Mouse (Mus musculus) MEL (cell line): ENCODE data around the gene Sebox. TPM values are rescaled to one million over a fixed set of nuclear protein-coding genes. Genes with fewer than 3 reads are reported as not detected.

Experiments used
- DNase-seq: peaks from one replicate; pipeline ENCODE4 v3.0.0; 2011; ENCODE audit warnings: low read depth, low spot score
- H3K27ac ChIP-seq: 2 replicates; pipeline ENCODE4 v1.5.1; 2012; ENCODE audit warnings: low read depth, mild to moderate bottlenecking, control low read depth, low read length, moderate library complexity; ENCODE audit not compliant: control insufficient read depth
- H3K27me3 ChIP-seq, 2 experiments: fragments of 150-350 bp in 1 of 2; sonication (generic) in 1 of 2; 2 replicates each; pipeline ENCODE4 v1.6.1; 2012; ENCODE audit warnings: low read length in 2 of 2, mild to moderate bottlenecking in 2 of 2, improper control_type of control experiment in 1 of 2, moderate library complexity in 1 of 2; ENCODE audit not compliant: insufficient read depth in 2 of 2, control insufficient read depth in 1 of 2
- H3K36me3 ChIP-seq, 2 experiments: 2 replicates each; pipeline ENCODE4 v1.6.1; 2012 to 2014; ENCODE audit warnings: low read length in 2 of 2, improper control_type of control experiment in 1 of 2, inconsistent platforms in 1 of 2, mild to moderate bottlenecking in 1 of 2; ENCODE audit not compliant: insufficient read depth in 2 of 2, control insufficient read depth in 1 of 2
- H3K4me1 ChIP-seq, 2 experiments: fragments of 150-350 bp in 1 of 2; sonication (generic) in 1 of 2; 2 replicates each; pipeline ENCODE4 v1.6.1; 2012; ENCODE audit warnings: low read length in 2 of 2, improper control_type of control experiment in 1 of 2, mild to moderate bottlenecking in 1 of 2; ENCODE audit not compliant: insufficient read depth in 2 of 2, control insufficient read depth in 1 of 2
- H3K4me3 ChIP-seq, 2 experiments: fragments of 150-350 bp in 1 of 2; sonication (generic) in 1 of 2; 2 replicates each; pipeline ENCODE4 v1.5.1; 2012; ENCODE audit warnings: low read depth in 2 of 2, low read length in 2 of 2, mild to moderate bottlenecking in 2 of 2, moderate library complexity in 2 of 2, control low read depth in 1 of 2, improper control_type of control experiment in 1 of 2; ENCODE audit not compliant: control insufficient read depth in 1 of 2, insufficient read depth in 1 of 2
- H3K79me2 ChIP-seq: 2 replicates; pipeline ENCODE4 v1.6.1; 2012; ENCODE audit warnings: mild to moderate bottlenecking, low read length, moderate library complexity; ENCODE audit not compliant: control insufficient read depth, poor library complexity, insufficient read depth
- H3K9ac ChIP-seq: 2 replicates; pipeline ENCODE4 v1.6.1; 2012; ENCODE audit warnings: low read depth, mild to moderate bottlenecking, control low read depth, low read length, moderate library complexity; ENCODE audit not compliant: control insufficient read depth, poor library complexity, severe bottlenecking
- H3K9me3 ChIP-seq: fragments of 150-350 bp; sonication (generic); replicated peaks from 2 replicates; pipeline ENCODE4 v1.6.1; 2012; ENCODE audit warnings: mild to moderate bottlenecking, low read length, improper control_type of control experiment, moderate library complexity; ENCODE audit not compliant: insufficient read depth
- CHD1 ChIP-seq: IDR thresholded peaks from 2 replicates; pipeline ENCODE4 v1.6.1; 2012; ENCODE audit warnings: low read depth, mild to moderate bottlenecking, inconsistent platforms, low read length, improper control_type of control experiment
- CHD2 ChIP-seq: IDR thresholded peaks from 2 replicates; pipeline ENCODE4 v1.6.1; 2011; ENCODE audit warnings: low read length, improper control_type of control experiment
- E2F4 ChIP-seq: IDR thresholded peaks from 2 replicates; pipeline ENCODE4 v1.6.1; 2011; ENCODE audit warnings: low read depth, low read length, improper control_type of control experiment, borderline replicate concordance
- ELF1 ChIP-seq: IDR thresholded peaks from 2 replicates; pipeline ENCODE4 v1.6.1; 2014; ENCODE audit warnings: low read depth, mild to moderate bottlenecking, inconsistent platforms, low read length, improper control_type of control experiment, moderate library complexity
- EP300 ChIP-seq, 2 experiments: IDR thresholded peaks; 2 replicates each; pipeline ENCODE4 v1.6.1; 2011; ENCODE audit warnings: improper control_type of control experiment in 2 of 2, low read length in 2 of 2, low read depth in 1 of 2, mild to moderate bottlenecking in 1 of 2
- GABPA ChIP-seq: IDR thresholded peaks from 2 replicates; pipeline ENCODE4 v1.6.1; 2012; ENCODE audit warnings: low read depth, mild to moderate bottlenecking, inconsistent platforms, low read length, improper control_type of control experiment, moderate library complexity
- GATA1 ChIP-seq: IDR thresholded peaks from 2 replicates; pipeline ENCODE4 v1.6.1; 2011; ENCODE audit warnings: low read depth, low read length, improper control_type of control experiment
- JUND ChIP-seq: IDR thresholded peaks from 2 replicates; pipeline ENCODE4 v1.6.1; 2011; ENCODE audit warnings: low read depth, mild to moderate bottlenecking, improper control_type of control experiment, low read length
- KAT2A ChIP-seq: conservative IDR thresholded peaks from 2 replicates; pipeline ENCODE4 v1.6.1; 2012; ENCODE audit warnings: low read depth, low read length, improper control_type of control experiment, inconsistent platforms
- MAFK ChIP-seq: IDR thresholded peaks from 2 replicates; pipeline ENCODE4 v1.6.1; 2011; ENCODE audit warnings: low read depth, mild to moderate bottlenecking, low read length, improper control_type of control experiment, borderline replicate concordance
- MAX ChIP-seq: IDR thresholded peaks from 2 replicates; pipeline ENCODE4 v1.6.1; 2011; ENCODE audit warnings: low read length, improper control_type of control experiment
- MAZ ChIP-seq: IDR thresholded peaks from 2 replicates; pipeline ENCODE4 v1.6.1; 2012; ENCODE audit warnings: low read depth, mild to moderate bottlenecking, inconsistent platforms, low read length, improper control_type of control experiment
- MXI1 ChIP-seq: IDR thresholded peaks from 2 replicates; pipeline ENCODE4 v1.6.1; 2011; ENCODE audit warnings: mild to moderate bottlenecking, low read depth, low read length, improper control_type of control experiment
- MYC ChIP-seq: IDR thresholded peaks from 2 replicates; pipeline ENCODE4 v1.6.1; 2011; ENCODE audit warnings: low read depth, mild to moderate bottlenecking, low read length, improper control_type of control experiment, moderate library complexity
- NRF1 ChIP-seq: IDR thresholded peaks from 2 replicates; pipeline ENCODE4 v1.6.1; 2014; ENCODE audit warnings: low read depth, mild to moderate bottlenecking, inconsistent platforms, low read length, improper control_type of control experiment, moderate library complexity; ENCODE audit not compliant: poor library complexity, insufficient read depth, severe bottlenecking
- POLR2A ChIP-seq, 2 experiments: IDR thresholded peaks; 2 replicates each; pipeline ENCODE4 v1.6.1; 2011 to 2012; ENCODE audit warnings: low read length in 2 of 2, mild to moderate bottlenecking in 2 of 2, control low read depth in 1 of 2, improper control_type of control experiment in 1 of 2, low read depth in 1 of 2, moderate library complexity in 1 of 2; ENCODE audit not compliant: control insufficient read depth in 1 of 2, insufficient read depth in 1 of 2, poor library complexity in 1 of 2
- POLR2AphosphoS5 ChIP-seq: IDR thresholded peaks from 2 replicates; pipeline ENCODE4 v1.6.1; 2012; ENCODE audit warnings: low read depth, borderline replicate concordance, mild to moderate bottlenecking, inconsistent platforms, low read length, moderate library complexity, mixed read lengths
- RAD21 ChIP-seq: IDR thresholded peaks from 2 replicates; pipeline ENCODE4 v1.6.1; 2011; ENCODE audit warnings: mild to moderate bottlenecking, low read depth, low read length, improper control_type of control experiment
- RCOR1 ChIP-seq: IDR thresholded peaks from 2 replicates; pipeline ENCODE4 v1.6.1; 2012; ENCODE audit warnings: low read depth, mild to moderate bottlenecking, inconsistent platforms, low read length, improper control_type of control experiment
- SIN3A ChIP-seq: IDR thresholded peaks from 2 replicates; pipeline ENCODE4 v1.6.1; 2012; ENCODE audit warnings: low read length, improper control_type of control experiment, inconsistent platforms
- SMC3 ChIP-seq: IDR thresholded peaks from 2 replicates; pipeline ENCODE4 v1.6.1; 2011; ENCODE audit warnings: low read depth, low read length, improper control_type of control experiment
- TCF12 ChIP-seq: IDR thresholded peaks from 2 replicates; pipeline ENCODE4 v1.6.1; 2014; ENCODE audit warnings: low read depth, mild to moderate bottlenecking, inconsistent platforms, low read length, improper control_type of control experiment, moderate library complexity
- UBTF ChIP-seq: IDR thresholded peaks from 2 replicates; pipeline ENCODE4 v1.6.1; 2012; ENCODE audit warnings: low read depth, mild to moderate bottlenecking, inconsistent platforms, low read length, improper control_type of control experiment, moderate library complexity, borderline replicate concordance; ENCODE audit not compliant: insufficient read depth
- USF2 ChIP-seq, 2 experiments: IDR thresholded peaks; 2 replicates each; pipeline ENCODE4 v1.6.1; 2011 to 2012; ENCODE audit warnings: improper control_type of control experiment in 2 of 2, low read length in 2 of 2, borderline replicate concordance in 1 of 2, inconsistent platforms in 1 of 2, low read depth in 1 of 2, mild to moderate bottlenecking in 1 of 2; ENCODE audit not compliant: insufficient read depth in 1 of 2
- ZNF384 ChIP-seq: IDR thresholded peaks from 2 replicates; pipeline ENCODE4 v1.6.1; 2012; ENCODE audit warnings: low read depth, mild to moderate bottlenecking, inconsistent platforms, low read length, improper control_type of control experiment
- polyA plus RNA-seq, 2 experiments: library from polyadenylated mRNA; stranded (reverse) in 1 of 2; unstranded in 1 of 2; fragments of >175 nt in 1 of 2; fragments of >200 nt in 1 of 2; gene quantifications; 2 replicates each; pipeline versions ENCODE4 v1.2.1 to v1.2.4; 2012; ENCODE audit warnings: low replicate concordance in 2 of 2, low read depth in 1 of 2; ENCODE audit not compliant: insufficient read length in 2 of 2, insufficient read depth in 1 of 2, missing spikeins in 1 of 2
- total RNA-seq: library from RNA; depleted of rRNA; stranded (reverse); fragments of 300-350 nt; gene quantifications from 2 replicates; pipeline ENCODE4 v1.2.3, GENCODE M21; 2012

The Sebox gene
- total and polyA plus RNA-seq, 3 experiments: 0.06 to 0.15 TPM; not detected in 1

DNA sequence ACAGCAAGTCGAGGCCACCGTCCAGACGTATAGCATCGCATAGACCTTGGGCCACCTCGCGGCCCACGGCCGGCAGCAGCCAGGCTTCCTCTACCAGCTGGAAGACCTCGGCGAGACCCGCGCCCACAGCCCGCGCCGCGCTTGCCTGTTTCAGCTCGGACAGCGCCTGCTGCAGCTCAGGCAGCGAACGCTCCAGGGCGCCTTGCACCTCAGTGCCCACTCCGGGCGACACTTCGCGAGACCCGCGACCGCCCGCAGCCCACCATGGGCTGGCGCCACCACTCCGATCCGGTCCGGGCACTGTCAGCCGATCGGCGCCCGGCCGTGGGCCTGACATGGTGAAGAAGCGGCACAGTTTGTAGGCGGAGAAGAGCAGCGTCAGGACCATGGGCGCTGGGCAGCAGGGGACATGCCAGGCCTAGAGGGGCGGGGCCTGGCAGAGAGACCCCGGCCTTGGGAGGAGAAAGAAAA is 6.1 kb upstream of the Sebox start:
- Histone ChIP-seq H3K36me3 (peaks cover 0 to 7% of the 10 kb centered on the region in 2 experiments; a peak in 1 of 4 replicates), H3K4me3 (peak overlapping the region in 1 of 2 experiments; percentile 22; a peak in 2 of 4 replicates), H3K79me2 (no peaks in the 10 kb centered on the region), H3K4me1 (peaks cover 0 to 17% of the 10 kb centered on the region in 2 experiments; a peak in 2 of 4 replicates), H3K27ac (no peak overlapping the region), H3K9ac (no peak overlapping the region), H3K9me3 (no peaks in the 10 kb centered on the region), H3K27me3 (peaks cover 0 to 1% of the 10 kb centered on the region in 2 experiments; a peak in 3 of 4 replicates)
- DNase-seq: no peak
- TF ChIP-seq MAX: no peak
- TF ChIP-seq ELF1: no peak
- TF ChIP-seq UBTF: no peak
- no peak for TF ChIP-seq JUND
- no peak for TF ChIP-seq POLR2A (IDR thresholded peaks at IDR 0.05; ENCODE audit: control insufficient read depth in 1 of 2, insufficient read depth in 1 of 2, low read depth in 1 of 2, low read length in 2 of 2, poor library complexity in 1 of 2)
- no peak for TF ChIP-seq POLR2AphosphoS5

DNA sequence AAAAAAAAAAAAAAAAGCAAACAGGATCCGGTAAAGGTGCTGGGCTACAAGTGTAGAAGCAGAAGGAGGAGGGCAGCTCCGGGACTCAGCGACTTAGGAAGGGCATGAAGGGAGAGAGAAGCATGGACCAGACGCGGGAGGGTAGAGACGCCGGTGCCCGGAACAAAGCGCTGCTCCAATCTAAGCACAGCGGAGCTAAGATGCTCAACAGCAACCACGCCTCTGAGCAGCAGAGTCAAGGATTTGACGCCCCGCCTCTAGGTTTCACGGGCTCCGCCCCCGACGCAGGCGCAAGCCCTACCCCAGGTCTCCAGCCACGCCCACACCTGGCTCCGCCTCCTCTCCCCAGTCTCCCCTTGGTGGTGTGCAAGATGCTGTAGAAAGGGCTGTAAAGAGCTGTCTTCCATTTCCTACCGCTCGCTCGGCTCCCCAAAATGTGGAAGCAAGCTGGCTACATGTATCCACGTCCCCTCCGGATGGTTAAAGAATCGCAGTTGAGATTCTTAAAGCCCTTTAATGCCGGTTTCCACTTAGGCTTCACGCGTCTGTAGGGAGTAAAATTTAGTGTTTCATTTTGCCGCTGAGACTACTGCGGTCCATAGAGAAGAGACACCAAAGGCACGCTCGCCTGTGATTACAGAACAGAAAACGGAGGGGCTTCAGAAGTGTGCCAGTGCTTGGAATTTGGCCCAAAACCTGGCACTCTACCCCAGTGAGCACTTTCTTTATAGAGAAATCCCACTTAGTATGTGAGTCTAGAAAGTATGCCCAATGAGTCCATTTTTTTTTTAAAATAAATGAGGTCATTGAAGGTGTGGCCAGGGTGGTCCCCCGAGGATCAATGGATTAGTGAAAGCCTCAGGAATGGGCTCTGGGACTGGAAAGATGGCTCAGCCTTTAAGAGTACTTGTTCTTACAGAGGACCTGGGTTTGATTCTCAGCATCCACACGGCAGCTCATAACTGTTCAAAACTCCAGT is 5.4 kb upstream of the Sebox start, which contains the start of gene Sarm1:
Gene Sarm1, minus strand, starts transcription at position 211 of the 979 bp plus-strand sequence.
- peak within 1 kb of the TSS; percentile 69 for H3K9ac ChIP-seq
- peaks cover 0 to 1% of the 10 kb centered on the region in 2 experiments; a peak in 3 of 4 replicates for H3K27me3 ChIP-seq
- peak; percentile 99 for DNase-seq
- TF ChIP-seq USF2 (IDR thresholded peaks at IDR 0.05; ENCODE audit: borderline replicate concordance in 1 of 2, insufficient read depth in 1 of 2, low read depth in 1 of 2, low read length in 2 of 2): no peak
- peak; percentile 80 for TF ChIP-seq ZNF384
- no peak for TF ChIP-seq GABPA
- TF ChIP-seq GATA1: no peak
- no peak for TF ChIP-seq UBTF
- no peak for TF ChIP-seq CHD2
- no peak for TF ChIP-seq ELF1
- no peak for TF ChIP-seq E2F4
- no peak; the same call in 1 of the 2 replicates for TF ChIP-seq SMC3
- 0 out of 2 replicates have a peak, but pooled peaks have one; percentile 15 for TF ChIP-seq KAT2A
- TF ChIP-seq NRF1: peak; percentile 97
- no peak for TF ChIP-seq POLR2AphosphoS5
- TF ChIP-seq POLR2A (IDR thresholded peaks at IDR 0.05; ENCODE audit: control insufficient read depth in 1 of 2, insufficient read depth in 1 of 2, low read depth in 1 of 2, low read length in 2 of 2, poor library complexity in 1 of 2): peak; percentile 58 to 91; a peak in 3 of 4 replicates
- peak; percentile 63 for TF ChIP-seq MAX
- no peak for TF ChIP-seq MYC
- TF ChIP-seq RAD21: no peak
- peak; percentile 76; the same call in 1 of the 2 replicates for TF ChIP-seq SIN3A
- TF ChIP-seq EP300 (IDR thresholded peaks at IDR 0.05; ENCODE audit: low read depth in 1 of 2, low read length in 2 of 2): no peak
- no peak for TF ChIP-seq JUND
- peak; percentile 31; the same call in 1 of the 2 replicates for TF ChIP-seq MAZ
- no peak for TF ChIP-seq CHD1
- peak; percentile 70; the same call in 1 of the 2 replicates for TF ChIP-seq MXI1
- TF ChIP-seq MAFK: no peak
- peak; percentile 63; the same call in 1 of the 2 replicates for TF ChIP-seq TCF12
- peak; percentile 22; the same call in 1 of the 2 replicates for TF ChIP-seq RCOR1

More for the DNA sequence above, 5.4 kb upstream of the Sebox start, which contains the start of gene Sarm1:
- Histone ChIP-seq H3K4me3 (peak within 1 kb of the TSS; percentile 65 to 80), H3K79me2 (no peaks in the 10 kb centered on the region), H3K27ac (peak within 1 kb of the TSS; percentile 43; the same call in 1 of the 2 replicates), H3K4me1 (peaks cover 0 to 18% of the 10 kb centered on the region in 2 experiments; a peak in 2 of 4 replicates), H3K36me3 (peaks cover 0 to 7% of the 10 kb centered on the region in 2 experiments; a peak in 1 of 4 replicates), H3K9me3 (no peaks in the 10 kb centered on the region)
